Mouse (Mus musculus) CH12.LX (cell line): ENCODE measurements at regions not wholly inside any gene's neighbourhood (a gene's known extent, or its start where the extent isn't known, plus 50 kb on each side); places are given as distances from the start of the nearest gene placed in this dataset.

Experiments used
- DNase-seq: peaks from one replicate; pipeline ENCODE4 v3.0.0-alpha.2; 2013; ENCODE audit errors: extremely low read depth
- H3K27ac ChIP-seq: 2 replicates; pipeline ENCODE4 v1.5.1; 2012; ENCODE audit warnings: low read depth, mild to moderate bottlenecking, control low read depth, moderate library complexity; ENCODE audit not compliant: insufficient read depth
- H3K27me3 ChIP-seq: replicated peaks from 2 replicates; pipeline ENCODE3; 2012; ENCODE audit warnings: inconsistent platforms
- H3K36me3 ChIP-seq, 2 experiments: replicated peaks in 1 of 2; 2 replicates each; pipeline versions ENCODE3 to v1.6.1; 2012; ENCODE audit warnings: inconsistent platforms in 1 of 2, low read length in 1 of 2, mild to moderate bottlenecking in 1 of 2, mixed read lengths in 1 of 2, moderate library complexity in 1 of 2; ENCODE audit not compliant: control insufficient read depth in 1 of 2, insufficient read depth in 1 of 2
- H3K4me1 ChIP-seq, 2 experiments: 2 replicates each; pipeline ENCODE4 v1.6.1; 2012; ENCODE audit warnings: inconsistent platforms in 1 of 2, moderate library complexity in 1 of 2; ENCODE audit not compliant: insufficient read depth in 2 of 2, control insufficient read depth in 1 of 2
- H3K4me2 ChIP-seq: 2 replicates; pipeline ENCODE4 v1.6.1; 2012; ENCODE audit warnings: low read depth, mild to moderate bottlenecking, control low read depth; ENCODE audit not compliant: poor library complexity, insufficient read depth, severe bottlenecking
- H3K4me3 ChIP-seq, 3 experiments: fragments of 150-350 bp in 1 of 3; sonication (generic) in 1 of 3; replicated peaks in 1 of 3; 2 replicates each; pipeline versions ENCODE3 to v1.5.1; 2011 to 2012; ENCODE audit warnings: low read depth in 2 of 3, low read length in 2 of 3, mild to moderate bottlenecking in 2 of 3, moderate library complexity in 2 of 3, control low read depth in 1 of 3, improper control_type of control experiment in 1 of 3, inconsistent platforms in 1 of 3, mixed read lengths in 1 of 3; ENCODE audit not compliant: poor library complexity in 1 of 3
- H3K79me2 ChIP-seq: replicated peaks from 2 replicates; pipeline ENCODE4 v1.6.1; 2012; ENCODE audit warnings: mild to moderate bottlenecking, moderate library complexity; ENCODE audit not compliant: control insufficient read depth, poor library complexity, insufficient read depth, severe bottlenecking; ENCODE audit errors: extremely low read depth
- H3K9ac ChIP-seq: 2 replicates; pipeline ENCODE4 v1.6.1; 2012; ENCODE audit warnings: low read depth, mild to moderate bottlenecking, control low read depth, moderate library complexity; ENCODE audit not compliant: insufficient read depth
- H3K9me3 ChIP-seq: replicated peaks from 2 replicates; pipeline ENCODE3; 2012; ENCODE audit warnings: low read length, inconsistent platforms, mixed read lengths
- CTCF ChIP-seq, 2 experiments: IDR thresholded peaks in 1 of 2; conservative IDR thresholded peaks in 1 of 2; 2 replicates each; pipeline ENCODE4 v1.5.1; 2011 to 2012; ENCODE audit warnings: low read depth in 2 of 2, low read length in 2 of 2, improper control_type of control experiment in 1 of 2, inconsistent platforms in 1 of 2, mild to moderate bottlenecking in 1 of 2, moderate library complexity in 1 of 2
- E2F4 ChIP-seq: IDR thresholded peaks from 2 replicates; pipeline ENCODE4 v1.6.1; 2011; ENCODE audit warnings: low read depth, low read length, improper control_type of control experiment; ENCODE audit not compliant: insufficient replicate concordance
- HCFC1 ChIP-seq: IDR thresholded peaks from 2 replicates; pipeline ENCODE4 v1.6.1; 2012; ENCODE audit warnings: low read depth, mild to moderate bottlenecking, inconsistent platforms, low read length, improper control_type of control experiment
- IRF4 ChIP-seq: IDR thresholded peaks from 2 replicates; pipeline ENCODE4 v1.6.1; 2014; ENCODE audit warnings: low read depth, mild to moderate bottlenecking, inconsistent platforms, low read length, improper control_type of control experiment
- JUN ChIP-seq: IDR thresholded peaks from 2 replicates; pipeline ENCODE4 v1.6.1; 2011; ENCODE audit warnings: low read depth, mild to moderate bottlenecking, low read length, improper control_type of control experiment, moderate library complexity; ENCODE audit not compliant: insufficient read depth
- MAFK ChIP-seq: IDR thresholded peaks from 2 replicates; pipeline ENCODE4 v1.6.1; 2011; ENCODE audit warnings: low read length, improper control_type of control experiment; ENCODE audit not compliant: insufficient replicate concordance
- MAX ChIP-seq: IDR thresholded peaks from 2 replicates; pipeline ENCODE4 v1.6.1; 2011; ENCODE audit warnings: low read length, improper control_type of control experiment
- MEF2A ChIP-seq: IDR thresholded peaks from 2 replicates; pipeline ENCODE4 v1.6.1; 2014; ENCODE audit warnings: low read depth, mild to moderate bottlenecking, inconsistent platforms, low read length, improper control_type of control experiment, borderline replicate concordance
- PAX5 ChIP-seq: IDR thresholded peaks from 2 replicates; pipeline ENCODE4 v1.6.1; 2012; ENCODE audit warnings: low read length, inconsistent platforms, mixed read lengths
- RAD21 ChIP-seq: IDR thresholded peaks from 2 replicates; pipeline ENCODE4 v1.6.1; 2011; ENCODE audit warnings: low read depth, mild to moderate bottlenecking, low read length, improper control_type of control experiment, moderate library complexity
- SMC3 ChIP-seq: IDR thresholded peaks from 2 replicates; pipeline ENCODE4 v1.6.1; 2011; ENCODE audit warnings: low read depth, low read length, improper control_type of control experiment
- TBP ChIP-seq: conservative IDR thresholded peaks from 2 replicates; pipeline ENCODE4 v1.6.1; 2011; ENCODE audit warnings: low read depth, low read length, improper control_type of control experiment
- USF1 ChIP-seq: IDR thresholded peaks from 2 replicates; pipeline ENCODE4 v1.6.1; 2014; ENCODE audit warnings: low read depth, mild to moderate bottlenecking, inconsistent platforms, low read length, improper control_type of control experiment
- dilution Hi-C: fragments of 300-500 bp; cut with MboI; formaldehyde crosslinking; loops from 2 replicates; pipeline ENCODE4 v1.14.3; 2020; ENCODE audit warnings: low sequenced_read_pairs; ENCODE audit not compliant: extremely low pct_unique_long_range_greater_than_20kb, extremely low pct_ligation_motif_present
- in situ Hi-C: fragments of 300-500 bp; cut with MboI; formaldehyde crosslinking; loops from 3 replicates; pipeline ENCODE4 v1.14.3; 2019; ENCODE audit warnings: low sequenced_read_pairs, low pct_ligation_motif_present, low pct_unique_long_range_greater_than_20kb, mixed read lengths

- no peak for DNase-seq
- H3K4me3 ChIP-seq, result no peak overlapping the region
- H3K9ac ChIP-seq, result no peak overlapping the region
- H3K9me3 ChIP-seq, result no peaks in the 10 kb centered on the region
- TF ChIP-seq MAFK (no peak), HCFC1 (no peak), RAD21 (no peak), E2F4 (no peak)
- in situ Hi-C loops, result no loop called here
- dilution Hi-C loops, result no loop called here
- no peaks in the 10 kb centered on the region for H3K79me2 ChIP-seq
- no peaks in the 10 kb centered on the region for H3K27me3 ChIP-seq
- H3K4me1 ChIP-seq, result no peaks in the 10 kb centered on the region
- no peak overlapping the region for H3K27ac ChIP-seq
- H3K4me2 ChIP-seq, result no peak overlapping the region
- H3K36me3 ChIP-seq, result no peaks in the 10 kb centered on the region
These were observed 78.3 kb upstream of the Wdfy3 start for GRCm38 (mm10) chr5:102147991-102148390.

GRCm38 (mm10) chr5:102149481-102150129, 79.9 kb upstream of the Wdfy3 start:
- Histone ChIP-seq H3K4me1 (peaks cover 0 to 4% of the 10 kb centered on the region in 2 experiments; a peak in 2 of 4 replicates), H3K79me2 (no peaks in the 10 kb centered on the region), H3K9ac (no peak overlapping the region)
- TF ChIP-seq USF1 (no peak), SMC3 (peak; percentile 60), JUN (0 out of 2 replicates have a peak, but pooled peaks have one; percentile 13), CTCF (conservative IDR thresholded peaks at IDR 0.05 in 1 of 2, IDR thresholded peaks at IDR 0.05 in 1 of 2; ENCODE audit: low read depth in 2 of 2, low read length in 2 of 2) (peak; percentile 80 to 94), PAX5 (no peak), IRF4 (0 out of 2 replicates have a peak, but pooled peaks have one; percentile 20), RAD21 (peak; percentile 83)
- TF ChIP-seq, all 38 proteins: peak for 5
- in situ Hi-C loops, result no loop called here
- Histone ChIP-seq H3K27ac (no peak overlapping the region), H3K9me3 (no peaks in the 10 kb centered on the region), H3K27me3 (no peaks in the 10 kb centered on the region), H3K4me3 (no peak overlapping the region), H3K36me3 (no peaks in the 10 kb centered on the region), H3K4me2 (no peak overlapping the region)
- dilution Hi-C loops, result no loop called here
- peak; percentile 75 for DNase-seq

- no peak for DNase-seq
- Histone ChIP-seq H3K27ac (no peak overlapping the region), H3K79me2 (no peaks in the 10 kb centered on the region), H3K27me3 (no peaks in the 10 kb centered on the region), H3K4me1 (no peaks in the 10 kb centered on the region), H3K9ac (no peak overlapping the region), H3K4me3 (no peak overlapping the region), H3K36me3 (no peaks in the 10 kb centered on the region), H3K4me2 (no peak overlapping the region), H3K9me3 (no peaks in the 10 kb centered on the region)
- dilution Hi-C loops, result no loop called here
- in situ Hi-C loops, result no loop called here
- TF ChIP-seq TBP (no peak), MEF2A (no peak), MAX (no peak)
These were observed 89.9 kb upstream of the Wdfy3 start for GRCm38 (mm10) chr5:102159621-102160020.
